Comparison of ENCODE assay signal across 18 mouse cellular contexts in genomic region chr12:4045992-4046391, GRCm38 (mm10). TPM values are rescaled to one million over a fixed set of nuclear protein-coding genes. Genes with fewer than 3 reads are reported as not detected.
"Had no signal": no experiment of that assay in that cellular context is flagged by ENCODE, and none has a peak within 500 bp of the region (broad histone marks: within the 10 kb centered on the region; RNA-seq: fewer than 3 reads in every experiment).

No protein-coding gene starts in this region.

- DNase-seq: kidney, postnatal 4 days; liver; liver, embryonic 13.5 days; liver, postnatal 0 days; lung, postnatal 14 days; right cerebral cortex, postnatal 14 days; thymus, postnatal 4 days had no signal

- H3K4me3 ChIP-seq: layer of hippocampus, adult 2 months; limb, embryonic 12.5 days; liver, embryonic 13.5 days; lung, embryonic 15.5 days; megakaryocyte, embryonic 14.5 days; midbrain, embryonic 15.5 days; neural tube, embryonic 12.5 days had no signal

- H3K27me3 ChIP-seq: lung, embryonic 15.5 days; midbrain, embryonic 15.5 days; neural tube, embryonic 12.5 days had no signal

- H3K36me3 ChIP-seq: limb, embryonic 12.5 days; liver, embryonic 13.5 days; lung, embryonic 15.5 days; midbrain, embryonic 15.5 days; neural tube, embryonic 12.5 days had no signal

- H3K9me3 ChIP-seq: limb, embryonic 12.5 days; liver, embryonic 13.5 days; lung, embryonic 15.5 days; midbrain, embryonic 15.5 days; neural tube, embryonic 12.5 days had no signal

- ATAC-seq: liver, postnatal 0 days; midbrain, embryonic 15.5 days had no signal

- H3K4me1 ChIP-seq: limb, embryonic 12.5 days; liver, embryonic 13.5 days; lung, embryonic 15.5 days; neural tube, embryonic 12.5 days had no signal

- H3K4me2 ChIP-seq: limb, embryonic 12.5 days; liver, embryonic 13.5 days; lung, embryonic 15.5 days; midbrain, embryonic 11.5 days; midbrain, embryonic 15.5 days; neural tube, embryonic 12.5 days had no signal

- H3K27ac ChIP-seq: kidney, postnatal 0 days; layer of hippocampus, adult 2 months; limb, embryonic 12.5 days; liver, embryonic 13.5 days; lung, embryonic 15.5 days; macrophage; midbrain, embryonic 15.5 days; neural tube, embryonic 12.5 days had no signal

- H3K9ac ChIP-seq: limb, embryonic 12.5 days; liver, embryonic 13.5 days; liver, postnatal 0 days; lung, embryonic 15.5 days; midbrain, embryonic 15.5 days; neural tube, embryonic 12.5 days had no signal

RNA-seq across cellular contexts. Expression of gene Efr3b, which starts 7.3 kb away (rescaled TPM):
- total RNA-seq: monocyte, adult 5-6 weeks; neutrophil, adult 5-6 weeks had no signal
